Mouse (Mus musculus): Measurements from ENCODE around the gene Nle1. TPM values are rescaled to one million over a fixed set of nuclear protein-coding genes. Genes with fewer than 3 reads are reported as not detected.
A peak's percentile ranks its signal among the peaks of the same experiment; 100 is the strongest.
"Not testable (repeated sequence)": the region's sequence is repeated elsewhere in the genome, so short reads cannot be mapped to it uniquely, and the experiment has no call there.

Gene Nle1
- polyA plus RNA-seq, 1 experiment from 2014 or later, result 10.7 TPM

GRCm38 (mm10) chr11:82947457-82947856 lies 39.2 kb upstream of the Nle1 start:
- WGBS (ENCODE audit: insufficient replicate concordance), result 55% methylated on average over 4 of the region's 4 CpGs
- Histone ChIP-seq H3K9me3 (replicated peaks; ENCODE audit: control insufficient read depth, low read length) (no peaks in the 10 kb centered on the region), H3K9ac (ENCODE audit: low read depth, low read length) (no peak overlapping the region), H3K27ac (ENCODE audit: low read length) (no peak overlapping the region), H3K4me2 (ENCODE audit: low read depth, low read length) (no peak overlapping the region), H3K27me3 (ENCODE audit: control insufficient read depth, insufficient read depth, low read depth, low read length) (peaks cover 25% of the 10 kb centered on the region), H3K4me3 (ENCODE audit: low read depth, low read length) (no peak overlapping the region), H3K4me1 (ENCODE audit: control insufficient read depth, low read depth, low read length) (no peaks in the 10 kb centered on the region; the same call in 1 of the 2 replicates), H3K36me3 (ENCODE audit: control insufficient read depth, insufficient read depth) (no peaks in the 10 kb centered on the region)
- ATAC-seq (ENCODE audit: low read depth), result no peak

GRCm38 (mm10) chr11:82945636-82946035 lies 37.4 kb upstream of the Nle1 start:
- 36% methylated on average over 2 of the region's 2 CpGs for WGBS (ENCODE audit: insufficient replicate concordance)
- Histone ChIP-seq H3K4me1 (ENCODE audit: control insufficient read depth, low read depth, low read length) (no peaks in the 10 kb centered on the region), H3K4me2 (ENCODE audit: low read depth, low read length) (no peak overlapping the region), H3K27ac (ENCODE audit: low read length) (no peak overlapping the region), H3K9ac (ENCODE audit: low read depth, low read length) (no peak overlapping the region), H3K9me3 (replicated peaks; ENCODE audit: control insufficient read depth, low read length) (no peaks in the 10 kb centered on the region), H3K27me3 (ENCODE audit: control insufficient read depth, insufficient read depth, low read depth, low read length) (peaks cover 9% of the 10 kb centered on the region), H3K4me3 (ENCODE audit: low read depth, low read length) (no peak overlapping the region), H3K36me3 (ENCODE audit: control insufficient read depth, insufficient read depth) (no peaks in the 10 kb centered on the region)
- ATAC-seq (ENCODE audit: low read depth), result no peak

GRCm38 (mm10) chr11:82943336-82943735 lies 35.1 kb upstream of the Nle1 start:
- no peaks in the 10 kb centered on the region for H3K4me1 ChIP-seq (ENCODE audit: control insufficient read depth, low read depth, low read length)
- no peak overlapping the region for H3K27ac ChIP-seq (ENCODE audit: low read length)
- peaks cover 2% of the 10 kb centered on the region; the same call in 1 of the 2 replicates for H3K27me3 ChIP-seq (ENCODE audit: control insufficient read depth, insufficient read depth, low read depth, low read length)
- no peak overlapping the region for H3K9ac ChIP-seq (ENCODE audit: low read depth, low read length)
- H3K9me3 ChIP-seq (replicated peaks; ENCODE audit: control insufficient read depth, low read length), result no peaks in the 10 kb centered on the region
- H3K4me3 ChIP-seq (ENCODE audit: low read depth, low read length), result no peak overlapping the region
- no peaks in the 10 kb centered on the region for H3K36me3 ChIP-seq (ENCODE audit: control insufficient read depth, insufficient read depth)
- H3K4me2 ChIP-seq (ENCODE audit: low read depth, low read length), result no peak overlapping the region
- WGBS (ENCODE audit: insufficient replicate concordance), result 53% methylated on average over 6 of the region's 6 CpGs
- no peak for ATAC-seq (ENCODE audit: low read depth)

GRCm38 (mm10) chr11:82933186-82933585 lies 25.0 kb upstream of the Nle1 start:
- Histone ChIP-seq H3K4me3 (ENCODE audit: low read depth, low read length) (peak overlapping the region; percentile 47), H3K27ac (ENCODE audit: low read length) (no peak overlapping the region), H3K4me1 (ENCODE audit: control insufficient read depth, low read depth, low read length) (no peaks in the 10 kb centered on the region; the same call in 1 of the 2 replicates), H3K9me3 (replicated peaks; ENCODE audit: control insufficient read depth, low read length) (no peaks in the 10 kb centered on the region), H3K36me3 (ENCODE audit: control insufficient read depth, insufficient read depth) (no peaks in the 10 kb centered on the region), H3K4me2 (ENCODE audit: low read depth, low read length) (peak overlapping the region; percentile 62), H3K9ac (ENCODE audit: low read depth, low read length) (no peak overlapping the region), H3K27me3 (ENCODE audit: control insufficient read depth, insufficient read depth, low read depth, low read length) (peaks cover 83% of the 10 kb centered on the region)
- 3% methylated on average over 29 of the region's 29 CpGs for WGBS (ENCODE audit: insufficient replicate concordance)
- no peak for ATAC-seq (ENCODE audit: low read depth)

GRCm38 (mm10) chr11:82931671-82932450 lies 23.6 kb upstream of the Nle1 start:
- not testable (repeated sequence) for H3K36me3 ChIP-seq (ENCODE audit: control insufficient read depth, insufficient read depth); H3K9me3 ChIP-seq (replicated peaks; ENCODE audit: control insufficient read depth, low read length); H3K4me1 ChIP-seq (ENCODE audit: control insufficient read depth, low read depth, low read length); H3K27ac ChIP-seq (ENCODE audit: low read length); ATAC-seq (ENCODE audit: low read depth)
- Histone ChIP-seq H3K4me3 (ENCODE audit: low read depth, low read length) (peak overlapping the region; percentile 47), H3K9ac (ENCODE audit: low read depth, low read length) (peak overlapping the region; percentile 20; the same call in 1 of the 2 replicates), H3K27me3 (ENCODE audit: control insufficient read depth, insufficient read depth, low read depth, low read length) (peaks cover 86% of the 10 kb centered on the region), H3K4me2 (ENCODE audit: low read depth, low read length) (peak overlapping the region; percentile 62)
- under 1% methylated on average over 95 of the region's 119 CpGs for WGBS (ENCODE audit: insufficient replicate concordance)

- Histone ChIP-seq H3K4me2 (ENCODE audit: low read depth, low read length) (peak overlapping the region; percentile 62), H3K27me3 (ENCODE audit: control insufficient read depth, insufficient read depth, low read depth, low read length) (peaks cover 84% of the 10 kb centered on the region), H3K4me3 (ENCODE audit: low read depth, low read length) (peak overlapping the region; percentile 42)
- not testable (repeated sequence) for H3K9ac ChIP-seq (ENCODE audit: low read depth, low read length); ATAC-seq (ENCODE audit: low read depth); H3K36me3 ChIP-seq (ENCODE audit: control insufficient read depth, insufficient read depth); H3K27ac ChIP-seq (ENCODE audit: low read length); H3K9me3 ChIP-seq (replicated peaks; ENCODE audit: control insufficient read depth, low read length); H3K4me1 ChIP-seq (ENCODE audit: control insufficient read depth, low read depth, low read length)
- WGBS (ENCODE audit: insufficient replicate concordance), result 4% methylated on average over 41 of the region's 63 CpGs
Observed at GRCm38 (mm10) chr11:82931161-82931560, 22.9 kb upstream of the Nle1 start.

- H3K9ac ChIP-seq (ENCODE audit: low read depth, low read length); H3K36me3 ChIP-seq (ENCODE audit: control insufficient read depth, insufficient read depth); H3K27ac ChIP-seq (ENCODE audit: low read length); H3K9me3 ChIP-seq (replicated peaks; ENCODE audit: control insufficient read depth, low read length); ATAC-seq (ENCODE audit: low read depth); H3K4me1 ChIP-seq (ENCODE audit: control insufficient read depth, low read depth, low read length): not testable (repeated sequence)
- WGBS (ENCODE audit: insufficient replicate concordance), result 2% methylated on average over 77 of the region's 85 CpGs
- Histone ChIP-seq H3K4me3 (ENCODE audit: low read depth, low read length) (peak overlapping the region; percentile 42), H3K27me3 (ENCODE audit: control insufficient read depth, insufficient read depth, low read depth, low read length) (peaks cover 77% of the 10 kb centered on the region), H3K4me2 (ENCODE audit: low read depth, low read length) (peak overlapping the region; percentile 62)
Observed at GRCm38 (mm10) chr11:82930391-82930955, 22.3 kb upstream of the Nle1 start.

- Histone ChIP-seq H3K4me2 (ENCODE audit: low read depth, low read length) (no peak overlapping the region), H3K27ac (ENCODE audit: low read length) (no peak overlapping the region), H3K4me3 (ENCODE audit: low read depth, low read length) (no peak overlapping the region), H3K36me3 (ENCODE audit: control insufficient read depth, insufficient read depth) (no peaks in the 10 kb centered on the region), H3K4me1 (ENCODE audit: control insufficient read depth, low read depth, low read length) (no peaks in the 10 kb centered on the region; the same call in 1 of the 2 replicates), H3K9ac (ENCODE audit: low read depth, low read length) (no peak overlapping the region), H3K27me3 (ENCODE audit: control insufficient read depth, insufficient read depth, low read depth, low read length) (peaks cover 72% of the 10 kb centered on the region), H3K9me3 (replicated peaks; ENCODE audit: control insufficient read depth, low read length) (no peaks in the 10 kb centered on the region)
- WGBS (ENCODE audit: insufficient replicate concordance), result 34% methylated on average over 3 of the region's 3 CpGs
- ATAC-seq (ENCODE audit: low read depth), result no peak
Observed at GRCm38 (mm10) chr11:82929633-82929950, 21.4 kb upstream of the Nle1 start.

- Histone ChIP-seq H3K36me3 (ENCODE audit: control insufficient read depth, insufficient read depth) (no peaks in the 10 kb centered on the region), H3K4me3 (ENCODE audit: low read depth, low read length) (no peak overlapping the region), H3K27me3 (ENCODE audit: control insufficient read depth, insufficient read depth, low read depth, low read length) (peaks cover 66% of the 10 kb centered on the region), H3K9ac (ENCODE audit: low read depth, low read length) (no peak overlapping the region), H3K4me2 (ENCODE audit: low read depth, low read length) (no peak overlapping the region), H3K27ac (ENCODE audit: low read length) (no peak overlapping the region), H3K9me3 (replicated peaks; ENCODE audit: control insufficient read depth, low read length) (no peaks in the 10 kb centered on the region), H3K4me1 (ENCODE audit: control insufficient read depth, low read depth, low read length) (no peaks in the 10 kb centered on the region; the same call in 1 of the 2 replicates)
- WGBS (ENCODE audit: insufficient replicate concordance), result 36% methylated on average over 20 of the region's 20 CpGs
- no peak for ATAC-seq (ENCODE audit: low read depth)
Observed at GRCm38 (mm10) chr11:82928897-82929632, 20.9 kb upstream of the Nle1 start.

Measured in liver, embryonic 16.5 days (tissue).